ENCODE assay signal across 14 mouse cellular contexts in the genomic region with DNA sequence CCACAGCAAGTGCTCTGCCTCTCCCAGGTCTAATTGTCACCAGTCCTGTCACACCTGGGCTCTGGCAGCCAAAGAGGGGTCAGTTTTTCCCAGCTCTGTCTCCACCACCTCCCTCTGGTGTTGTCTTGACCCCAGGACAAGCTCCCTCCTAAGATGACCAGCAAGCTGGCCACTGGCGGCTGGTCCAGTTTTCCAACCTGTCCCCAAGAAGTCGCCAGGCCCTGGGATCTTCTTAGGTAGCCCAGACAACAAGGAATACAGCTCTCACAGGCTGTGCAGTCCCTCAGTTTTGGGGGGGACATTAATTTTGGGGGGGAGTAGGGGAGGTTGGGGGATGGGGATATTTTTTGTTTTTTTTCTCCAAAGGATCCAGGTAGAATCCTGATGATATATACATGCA. TPM values are rescaled to one million over a fixed set of nuclear protein-coding genes. Genes with fewer than 3 reads are reported as not detected.
DNase-seq lines count a peak whose midpoint lies in the region; ATAC-seq and TF ChIP-seq lines count a peak whose summit lies in the region.
"Had no signal": no experiment of that assay in that cellular context is flagged by ENCODE, and none has a peak within 500 bp of the region (broad histone marks: within the 10 kb centered on the region; RNA-seq: fewer than 3 reads in every experiment).

No protein-coding gene starts in this region.

- H3K4me1 ChIP-seq in heart, embryonic 13.5 days, result peaks cover 80% of the 10 kb centered on the region
- peaks cover 68% of the 10 kb centered on the region for H3K4me1 ChIP-seq in midbrain, embryonic 12.5 days
- peaks cover 37% of the 10 kb centered on the region for H3K4me1 ChIP-seq in midbrain, embryonic 16.5 days (ENCODE audit: control insufficient read depth, insufficient read depth, low read length)
- H3K4me1 ChIP-seq in intestine, embryonic 15.5 days (replicated peaks), result peaks cover 52% of the 10 kb centered on the region
- H3K4me1 ChIP-seq in stomach, postnatal 0 days (replicated peaks; ENCODE audit: control insufficient read depth, insufficient read depth), result peaks cover 15% of the 10 kb centered on the region

- H3K4me3 ChIP-seq in heart, embryonic 13.5 days, result peak overlapping the region; percentile 9; the same call in 1 of the 2 replicates
- H3K4me3 ChIP-seq in midbrain, embryonic 12.5 days, result no peak overlapping the region
- no peak overlapping the region for H3K4me3 ChIP-seq in midbrain, embryonic 16.5 days (ENCODE audit: low read depth, low read length)
- H3K4me3 ChIP-seq in intestine, embryonic 15.5 days (replicated peaks), result peak overlapping the region; percentile 45
- H3K4me3 ChIP-seq in stomach, postnatal 0 days (ENCODE audit: low read depth, low read length), result no peak overlapping the region
- H3K4me3 ChIP-seq: layer of hippocampus, adult 2 months; midbrain, embryonic 15.5 days had no signal

- H3K9me3 ChIP-seq in heart, embryonic 13.5 days, result no peaks in the 10 kb centered on the region
- H3K9me3 ChIP-seq in midbrain, embryonic 12.5 days, result no peaks in the 10 kb centered on the region
- H3K9me3 ChIP-seq in midbrain, embryonic 16.5 days (replicated peaks; ENCODE audit: control insufficient read depth, low read length, poor library complexity, severe bottlenecking), result no peaks in the 10 kb centered on the region
- H3K9me3 ChIP-seq in intestine, embryonic 15.5 days, result no peaks in the 10 kb centered on the region
- no peaks in the 10 kb centered on the region for H3K9me3 ChIP-seq in stomach, postnatal 0 days (ENCODE audit: control insufficient read depth, low read length)
- H3K9me3 ChIP-seq: midbrain, embryonic 15.5 days had no signal

- no peak for ATAC-seq in heart, embryonic 13.5 days (ENCODE audit: extremely low read depth, insufficient number of reproducible peaks, low FRiP score, low TSS enrichment)
- no peak for ATAC-seq in midbrain, embryonic 12.5 days (ENCODE audit: low FRiP score, low read depth)
- ATAC-seq in midbrain, embryonic 16.5 days, result no peak
- no peak for ATAC-seq in intestine, embryonic 15.5 days
- ATAC-seq in stomach, postnatal 0 days (ENCODE audit: low FRiP score, low TSS enrichment), result no peak
- ATAC-seq: CD4-positive, CD25-positive, alpha-beta regulatory T cell, adult 4 months; midbrain, embryonic 15.5 days had no signal

- no peak for TF ChIP-seq EP300 in stomach, postnatal 0 days (optimal IDR thresholded peaks at IDR 0.05)

- H3K36me3 ChIP-seq in heart, embryonic 13.5 days, result peaks cover 12% of the 10 kb centered on the region
- H3K36me3 ChIP-seq in midbrain, embryonic 12.5 days, result no peaks in the 10 kb centered on the region
- H3K36me3 ChIP-seq in midbrain, embryonic 16.5 days (ENCODE audit: control insufficient read depth, insufficient read depth, low read length), result no peaks in the 10 kb centered on the region
- H3K36me3 ChIP-seq in intestine, embryonic 15.5 days, result no peaks in the 10 kb centered on the region
- no peaks in the 10 kb centered on the region for H3K36me3 ChIP-seq in stomach, postnatal 0 days (ENCODE audit: control insufficient read depth, insufficient read depth, low read length)
- H3K36me3 ChIP-seq: midbrain, embryonic 15.5 days had no signal

- no peaks in the 10 kb centered on the region for H3K27me3 ChIP-seq in heart, embryonic 13.5 days (replicated peaks)
- peaks cover 74% of the 10 kb centered on the region for H3K27me3 ChIP-seq in midbrain, embryonic 12.5 days
- H3K27me3 ChIP-seq in midbrain, embryonic 16.5 days (ENCODE audit: control insufficient read depth, insufficient read depth, low read depth, low read length), result peaks cover 8% of the 10 kb centered on the region
- no peaks in the 10 kb centered on the region for H3K27me3 ChIP-seq in intestine, embryonic 15.5 days (replicated peaks)
- no peaks in the 10 kb centered on the region for H3K27me3 ChIP-seq in stomach, postnatal 0 days (ENCODE audit: control insufficient read depth, insufficient read depth, low read length)

- no peak for DNase-seq in heart, postnatal 4 days
- no peak for DNase-seq in stomach, postnatal 0 days (ENCODE audit: low spot score)
- DNase-seq in adrenal gland, adult (ENCODE audit: inconsistent age in 2 of 2, low spot score in 1 of 2), result no peak
- DNase-seq in left cerebral cortex, postnatal 14 days (ENCODE audit: low spot score in 2 of 2), result no peak
- DNase-seq: adrenal gland, adult 8-10 months; lung, adult 18-20 months; thymus, postnatal 14 days had no signal

- WGBS in heart, embryonic 13.5 days, result 74% methylated on average over 2 of the region's 2 CpGs
- 71% methylated on average over 2 of the region's 2 CpGs for WGBS in midbrain, embryonic 12.5 days
- 75% methylated on average over 2 of the region's 2 CpGs for WGBS in midbrain, embryonic 16.5 days
- WGBS in intestine, embryonic 15.5 days, result 91% methylated on average over 2 of the region's 2 CpGs
- 84% methylated on average over 2 of the region's 2 CpGs for WGBS in stomach, postnatal 0 days

- intact Hi-C loops in left cerebral cortex, postnatal 14 days (cut with DNase I), result loop anchor here (5.0 kb wide), 1 partner anchor 130 kb away; no protein-coding TSS in a partner anchor

- TF ChIP-seq CTCF in stomach, postnatal 0 days (IDR thresholded peaks at IDR 0.05; ENCODE audit: low read depth), result no peak

- peak overlapping the region; percentile 73; the same call in 1 of the 2 replicates for H3K27ac ChIP-seq in heart, embryonic 13.5 days (replicated peaks)
- H3K27ac ChIP-seq in midbrain, embryonic 12.5 days (replicated peaks), result 0 out of 2 replicates have a peak overlapping the region, but pooled peaks have one; percentile 21
- H3K27ac ChIP-seq in midbrain, embryonic 16.5 days (ENCODE audit: low read length), result no peak overlapping the region
- H3K27ac ChIP-seq in intestine, embryonic 15.5 days, result peak overlapping the region; percentile 92
- peak overlapping the region; percentile 74 for H3K27ac ChIP-seq in stomach, postnatal 0 days (replicated peaks)
- H3K27ac ChIP-seq: layer of hippocampus, adult 2 months; midbrain, embryonic 15.5 days had no signal

- peak overlapping the region; percentile 75; the same call in 1 of the 2 replicates for H3K9ac ChIP-seq in heart, embryonic 13.5 days
- no peak overlapping the region for H3K9ac ChIP-seq in midbrain, embryonic 12.5 days (replicated peaks)
- H3K9ac ChIP-seq in midbrain, embryonic 16.5 days (ENCODE audit: low read depth, low read length), result no peak overlapping the region
- peak overlapping the region; percentile 45 for H3K9ac ChIP-seq in intestine, embryonic 15.5 days
- H3K9ac ChIP-seq in stomach, postnatal 0 days (ENCODE audit: low read length), result 0 out of 2 replicates have a peak overlapping the region, but pooled peaks have one; percentile 45
- H3K9ac ChIP-seq: midbrain, embryonic 15.5 days had no signal

- peak overlapping the region; percentile 99 for H3K4me2 ChIP-seq in heart, embryonic 13.5 days
- no peak overlapping the region for H3K4me2 ChIP-seq in midbrain, embryonic 12.5 days (replicated peaks)
- no peak overlapping the region for H3K4me2 ChIP-seq in midbrain, embryonic 16.5 days (ENCODE audit: low read length)
- peak overlapping the region; percentile 89 for H3K4me2 ChIP-seq in intestine, embryonic 15.5 days (replicated peaks)
- peak overlapping the region; percentile 85; the same call in 1 of the 2 replicates for H3K4me2 ChIP-seq in stomach, postnatal 0 days (replicated peaks; ENCODE audit: low read depth)
- H3K4me2 ChIP-seq: midbrain, embryonic 15.5 days had no signal

RNA-seq across cellular contexts. Expression of gene Dok4, which starts 3.6 kb away (rescaled TPM):
- polyA plus RNA-seq in heart, embryonic 13.5 days (2015; fragmentation: Nextera tagmentation; extraction: Ambion mirVana), result 35.5 and 38.2 TPM in 2 replicates
- total RNA-seq in heart, postnatal 4 days (2021), result 10 to 100 TPM; 34.2 to 39.5 TPM
- polyA plus RNA-seq in midbrain, embryonic 12.5 days (2016; fragmentation: Nextera tagmentation; extraction: Ambion mirVana), result 24.8 and 26.6 TPM in 2 replicates
- 96.2 and 112 TPM in 2 replicates for polyA plus RNA-seq in midbrain, embryonic 16.5 days (2015; fragmentation: Nextera tagmentation; extraction: Ambion mirVana)
- 39.4 and 40.3 TPM in 2 replicates for polyA plus RNA-seq in intestine, embryonic 15.5 days (2015; fragmentation: Nextera tagmentation; extraction: Ambion mirVana)
- polyA plus RNA-seq in stomach, postnatal 0 days (2015; fragmentation: Nextera tagmentation; extraction: Ambion mirVana), result 19.3 and 20.5 TPM in 2 replicates
- total RNA-seq in left cerebral cortex, postnatal 14 days (2021), result 10 to 100 TPM; 42.3 to 44.1 TPM

RNA-seq across cellular contexts. Expression of gene Polr2c, which starts 15.3 kb away (rescaled TPM):
- polyA plus RNA-seq in heart, embryonic 13.5 days (2015; fragmentation: Nextera tagmentation; extraction: Ambion mirVana), result 107 and 129 TPM in 2 replicates
- total RNA-seq in heart, postnatal 4 days (2021), result 10 to 100 TPM; 63.3 to 74.8 TPM
- polyA plus RNA-seq in midbrain, embryonic 12.5 days (2016; fragmentation: Nextera tagmentation; extraction: Ambion mirVana), result 136 and 140 TPM in 2 replicates
- 111 and 112 TPM in 2 replicates for polyA plus RNA-seq in midbrain, embryonic 16.5 days (2015; fragmentation: Nextera tagmentation; extraction: Ambion mirVana)
- polyA plus RNA-seq in intestine, embryonic 15.5 days (2015; fragmentation: Nextera tagmentation; extraction: Ambion mirVana), result 126 and 134 TPM in 2 replicates
- polyA plus RNA-seq in stomach, postnatal 0 days (2015; fragmentation: Nextera tagmentation; extraction: Ambion mirVana), result 70.4 and 72.7 TPM in 2 replicates
- 10 to 100 TPM; 52.0 to 60.5 TPM for total RNA-seq in left cerebral cortex, postnatal 14 days (2021)

RNA-seq across cellular contexts. Expression of gene Ciapin1, which starts 34.4 kb away (rescaled TPM):
- 90.9 and 98.2 TPM in 2 replicates for polyA plus RNA-seq in heart, embryonic 13.5 days (2015; fragmentation: Nextera tagmentation; extraction: Ambion mirVana)
- total RNA-seq in heart, postnatal 4 days (2021), result 10 to 100 TPM; 84.5 to 91.1 TPM
- 182 and 192 TPM in 2 replicates for polyA plus RNA-seq in midbrain, embryonic 12.5 days (2016; fragmentation: Nextera tagmentation; extraction: Ambion mirVana)
- 188 and 194 TPM in 2 replicates for polyA plus RNA-seq in midbrain, embryonic 16.5 days (2015; fragmentation: Nextera tagmentation; extraction: Ambion mirVana)
- polyA plus RNA-seq in intestine, embryonic 15.5 days (2015; fragmentation: Nextera tagmentation; extraction: Ambion mirVana), result 89.8 and 94.6 TPM in 2 replicates
- 58.8 and 61.7 TPM in 2 replicates for polyA plus RNA-seq in stomach, postnatal 0 days (2015; fragmentation: Nextera tagmentation; extraction: Ambion mirVana)
- 10 to 100 TPM; 73.9 to 76.7 TPM for total RNA-seq in left cerebral cortex, postnatal 14 days (2021)

RNA-seq across cellular contexts. Expression of gene Coq9, which starts 34.5 kb away (rescaled TPM):
- polyA plus RNA-seq in heart, embryonic 13.5 days (2015; fragmentation: Nextera tagmentation; extraction: Ambion mirVana), result 133 and 142 TPM in 2 replicates
- 100 to 1,000 TPM; 237 to 239 TPM for total RNA-seq in heart, postnatal 4 days (2021)
- 53.4 and 54.4 TPM in 2 replicates for polyA plus RNA-seq in midbrain, embryonic 12.5 days (2016; fragmentation: Nextera tagmentation; extraction: Ambion mirVana)
- 53.5 and 61.2 TPM in 2 replicates for polyA plus RNA-seq in midbrain, embryonic 16.5 days (2015; fragmentation: Nextera tagmentation; extraction: Ambion mirVana)
- polyA plus RNA-seq in intestine, embryonic 15.5 days (2015; fragmentation: Nextera tagmentation; extraction: Ambion mirVana), result 97.5 and 110 TPM in 2 replicates
- 62.3 and 66.7 TPM in 2 replicates for polyA plus RNA-seq in stomach, postnatal 0 days (2015; fragmentation: Nextera tagmentation; extraction: Ambion mirVana)
- total RNA-seq in left cerebral cortex, postnatal 14 days (2021), result 10 to 100 TPM; 77.1 to 81.3 TPM

RNA-seq across cellular contexts. Expression of gene Ccdc102a, which starts 45.3 kb away (rescaled TPM):
- 18.2 and 18.7 TPM in 2 replicates for polyA plus RNA-seq in heart, embryonic 13.5 days (2015; fragmentation: Nextera tagmentation; extraction: Ambion mirVana)
- 10 to 100 TPM; 18.1 to 19.4 TPM for total RNA-seq in heart, postnatal 4 days (2021)
- polyA plus RNA-seq in midbrain, embryonic 12.5 days (2016; fragmentation: Nextera tagmentation; extraction: Ambion mirVana), result 16.3 and 18.1 TPM in 2 replicates
- 3.4 and 3.8 TPM in 2 replicates for polyA plus RNA-seq in midbrain, embryonic 16.5 days (2015; fragmentation: Nextera tagmentation; extraction: Ambion mirVana)
- polyA plus RNA-seq in intestine, embryonic 15.5 days (2015; fragmentation: Nextera tagmentation; extraction: Ambion mirVana), result 20.1 and 20.7 TPM in 2 replicates
- polyA plus RNA-seq in stomach, postnatal 0 days (2015; fragmentation: Nextera tagmentation; extraction: Ambion mirVana), result 12.0 and 12.7 TPM in 2 replicates
- 1 to 10 TPM; 2.0 to 2.4 TPM for total RNA-seq in left cerebral cortex, postnatal 14 days (2021)
- polyA plus RNA-seq: CD4-positive, CD25-positive, alpha-beta regulatory T cell, adult 4 months had no signal

Comparison
In these comparisons a context has a peak if more than half of its experiments do, and no peak if none do; other contexts are left out.
1. H3K4me2 ChIP-seq: peak in heart, embryonic 13.5 days (single experiment), intestine, embryonic 15.5 days (single experiment) and stomach, postnatal 0 days (single experiment); none in midbrain, embryonic 12.5 days (single experiment) and midbrain, embryonic 16.5 days (single experiment).
2. H3K4me3 ChIP-seq: peak in heart, embryonic 13.5 days (single experiment) and intestine, embryonic 15.5 days (single experiment); none in midbrain, embryonic 12.5 days (single experiment), midbrain, embryonic 16.5 days (single experiment) and stomach, postnatal 0 days (single experiment).
3. H3K9ac ChIP-seq: peak in heart, embryonic 13.5 days (single experiment), intestine, embryonic 15.5 days (single experiment) and stomach, postnatal 0 days (single experiment); none in midbrain, embryonic 12.5 days (single experiment) and midbrain, embryonic 16.5 days (single experiment).